Mouse (Mus musculus) myocyte (in vitro differentiated cells): Measurements from ENCODE around the gene Larp6.

Experiments used
- CEBPB ChIP-seq: IDR thresholded peaks from 2 replicates; pipeline ENCODE4 v1.6.1; 2011; ENCODE audit warnings: mild to moderate bottlenecking, moderate library complexity; ENCODE audit not compliant: poor library complexity, insufficient read depth, severe bottlenecking
- E2F4 ChIP-seq: IDR thresholded peaks from one replicate; pipeline ENCODE4 v1.6.1; 2011; ENCODE audit warnings: mild to moderate bottlenecking, control low read depth, moderate library complexity; ENCODE audit not compliant: insufficient read depth
- MAX ChIP-seq: IDR thresholded peaks from one replicate; pipeline ENCODE4 v1.6.1; 2011; ENCODE audit warnings: low read depth, mild to moderate bottlenecking, control low read depth
- MYOD1 ChIP-seq, 3 experiments: IDR thresholded peaks; one replicate each; pipeline ENCODE4 v1.6.1; 2011; ENCODE audit warnings: control low read depth in 2 of 3, low read depth in 2 of 3, mild to moderate bottlenecking in 2 of 3, moderate library complexity in 1 of 3; ENCODE audit not compliant: insufficient read length in 2 of 3, control insufficient read depth in 1 of 3
- MYOG ChIP-seq, 3 experiments: IDR thresholded peaks; one replicate each; pipeline ENCODE4 v1.6.1; 2011; ENCODE audit warnings: control low read depth in 2 of 3, low read depth in 2 of 3, mild to moderate bottlenecking in 2 of 3; ENCODE audit not compliant: insufficient read length in 2 of 3, control insufficient read depth in 1 of 3, insufficient read depth in 1 of 3
- POLR2A ChIP-seq: IDR thresholded peaks from one replicate; pipeline ENCODE4 v1.6.1; 2011; ENCODE audit warnings: low read depth, mild to moderate bottlenecking, control low read depth, moderate library complexity; ENCODE audit not compliant: insufficient read length
- POLR2AphosphoS2 ChIP-seq: IDR thresholded peaks from one replicate; pipeline ENCODE4 v1.6.1; 2011; ENCODE audit warnings: low read depth, control low read depth; ENCODE audit not compliant: insufficient read length
- REST ChIP-seq: IDR thresholded peaks from one replicate; pipeline ENCODE4 v1.6.1; 2011; ENCODE audit warnings: mild to moderate bottlenecking, control low read depth, moderate library complexity; ENCODE audit not compliant: insufficient read depth, insufficient read length
- SRF ChIP-seq: IDR thresholded peaks from one replicate; pipeline ENCODE4 v1.6.1; 2011; ENCODE audit warnings: low read depth; ENCODE audit not compliant: control insufficient read depth, insufficient read length
- TCF12 ChIP-seq: IDR thresholded peaks from one replicate; pipeline ENCODE4 v1.6.1; 2011; ENCODE audit warnings: mild to moderate bottlenecking, control low read depth; ENCODE audit not compliant: poor library complexity, insufficient read depth, severe bottlenecking
- TCF3 ChIP-seq: IDR thresholded peaks from one replicate; pipeline ENCODE4 v1.6.1; 2011; ENCODE audit warnings: low read depth, control low read depth; ENCODE audit not compliant: insufficient read length
- USF1 ChIP-seq: IDR thresholded peaks from one replicate; pipeline ENCODE4 v1.6.1; 2011; ENCODE audit warnings: low read depth, mild to moderate bottlenecking, control low read depth, moderate library complexity

GRCm38 (mm10) chr9:60715828-60716227, 3.0 kb downstream of the Larp6 start:
- TF ChIP-seq MYOD1 (IDR thresholded peaks at IDR 0.05; ENCODE audit: control insufficient read depth in 1 of 3, insufficient read length in 2 of 3, low read depth in 2 of 3) (no peak), E2F4 (no peak), POLR2A (no peak), USF1 (no peak), CEBPB (no peak), MAX (no peak), TCF12 (no peak), MYOG (IDR thresholded peaks at IDR 0.05; ENCODE audit: control insufficient read depth in 1 of 3, insufficient read depth in 1 of 3, insufficient read length in 2 of 3, low read depth in 2 of 3) (no peak), REST (no peak), TCF3 (no peak), POLR2AphosphoS2 (no peak), SRF (no peak)
